Mouse (Mus musculus): ENCODE measurements at regions not wholly inside any gene's neighbourhood (a gene's known extent, or its start where the extent isn't known, plus 50 kb on each side); places are given as distances from the start of the nearest gene placed in this dataset.

DNA sequence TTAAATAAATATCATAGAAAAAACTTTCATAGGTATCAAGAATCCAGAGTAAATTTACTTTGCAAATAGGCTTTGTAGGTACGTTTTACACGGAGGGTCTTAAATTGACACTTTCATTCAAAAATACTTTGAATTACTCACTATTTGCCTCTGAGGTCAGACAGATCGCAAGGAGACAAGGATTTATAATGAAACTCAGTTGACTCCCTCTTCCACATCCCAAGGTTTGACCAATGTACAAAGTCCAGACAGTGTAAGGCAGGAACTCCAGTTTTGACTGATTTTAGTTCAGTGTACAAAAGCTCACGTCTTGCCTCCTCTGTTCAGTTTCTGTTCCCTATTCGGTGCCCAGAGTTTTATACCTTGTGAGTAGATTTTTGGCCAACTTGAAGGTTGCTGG lies 205.8 kb downstream of the Foxa2 start:
- no peak for TF ChIP-seq POLR2A (IDR thresholded peaks at IDR 0.05; ENCODE audit: low read depth, low read length)
- TF ChIP-seq CTCF (conservative IDR thresholded peaks at IDR 0.05; ENCODE audit: insufficient read depth, insufficient read length, low read depth, low read length) = no peak
